Mouse (Mus musculus) limb, embryonic 15.5 days (tissue): Measurements from ENCODE around the gene Tmbim4. TPM values are rescaled to one million over a fixed set of nuclear protein-coding genes. Genes with fewer than 3 reads are reported as not detected.

ENCODE experiments used
- ATAC-seq: fragments of 200-750 bp; cut with Nextera tagmentation; 2 replicates; pipeline ENCODE4 v1.8.0; 2017; ENCODE audit warnings: low read depth, moderate TSS enrichment; ENCODE audit not compliant: insufficient number of reproducible peaks, low FRiP score, low TSS enrichment
- H3K27ac ChIP-seq: fragments of 300-500 bp; sonication (generic); 2 replicates; pipeline ENCODE4 v1.5.1; 2015; ENCODE audit warnings: moderate library complexity, mild to moderate bottlenecking, inconsistent platforms
- H3K27me3 ChIP-seq: fragments of 300-500 bp; sonication (generic); 2 replicates; pipeline ENCODE4 v1.6.1; 2015; ENCODE audit warnings: inconsistent platforms
- H3K36me3 ChIP-seq: fragments of 300-500 bp; sonication (generic); 2 replicates; pipeline ENCODE4 v1.6.1; 2015; ENCODE audit warnings: inconsistent platforms
- H3K4me1 ChIP-seq: fragments of 300-500 bp; sonication (generic); 2 replicates; pipeline ENCODE4 v1.6.1; 2015; ENCODE audit warnings: inconsistent platforms
- H3K4me2 ChIP-seq: fragments of 300-500 bp; sonication (generic); 2 replicates; pipeline ENCODE4 v1.6.1; 2015; ENCODE audit warnings: mild to moderate bottlenecking, inconsistent platforms
- H3K4me3 ChIP-seq: fragments of 300-500 bp; sonication (generic); 2 replicates; pipeline ENCODE4 v1.5.1; 2015; ENCODE audit warnings: mild to moderate bottlenecking, inconsistent platforms
- H3K9ac ChIP-seq: fragments of 300-500 bp; sonication (generic); 2 replicates; pipeline ENCODE4 v1.6.1; 2015; ENCODE audit warnings: inconsistent platforms
- H3K9me3 ChIP-seq: fragments of 300-500 bp; sonication (generic); 2 replicates; pipeline ENCODE4 v1.6.1; 2016; ENCODE audit warnings: inconsistent platforms
- WGBS: fragments of 180-500 bp; shearing (Covaris S2); methylation state at CpG from one replicate; pipeline ENCODE4 v1.1.7; 2015; 5-methylcytosine and 5-hydroxymethylcytosine counted together
- polyA plus RNA-seq: library from polyadenylated mRNA; unstranded; fragments of >200 nt; fragmentation: Nextera tagmentation; extraction: Ambion mirVana; gene quantifications from 2 replicates; pipeline ENCODE4 v1.2.1, GENCODE M21; 2015

Gene Tmbim4
- polyA plus RNA-seq, 1 experiment from 2014 or later = 102 TPM

DNA sequence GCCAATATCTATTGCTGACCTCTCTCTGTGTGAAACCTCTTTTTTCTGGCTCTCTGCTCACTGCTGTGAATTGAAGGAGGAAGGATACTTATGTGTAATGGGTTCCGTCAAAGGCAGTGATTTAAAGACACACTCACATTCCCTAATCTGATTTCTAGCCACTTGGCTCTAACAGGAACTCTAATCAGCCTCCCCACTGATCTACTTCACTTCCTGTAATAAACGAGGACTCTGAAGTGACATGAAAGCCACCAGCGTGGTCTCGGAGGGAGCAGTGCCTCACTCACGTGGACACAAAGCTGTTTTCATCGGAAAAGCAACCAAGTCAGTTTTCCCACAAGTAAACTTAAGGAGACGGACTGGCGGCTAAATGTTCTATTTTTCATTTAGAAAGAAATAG, 51.4 kb downstream of the Tmbim4 start:
- Histone ChIP-seq H3K4me3 (no peak overlapping the region), H3K4me1 (peaks cover 13% of the 10 kb centered on the region), H3K36me3 (no peaks in the 10 kb centered on the region), H3K9ac (no peak overlapping the region), H3K27me3 (peaks cover 5% of the 10 kb centered on the region; the same call in 1 of the 2 replicates), H3K4me2 (no peak overlapping the region), H3K27ac (no peak overlapping the region), H3K9me3 (no peaks in the 10 kb centered on the region)
- no peak for ATAC-seq
- 28% methylated on average over 8 of the region's 8 CpGs for WGBS

DNA sequence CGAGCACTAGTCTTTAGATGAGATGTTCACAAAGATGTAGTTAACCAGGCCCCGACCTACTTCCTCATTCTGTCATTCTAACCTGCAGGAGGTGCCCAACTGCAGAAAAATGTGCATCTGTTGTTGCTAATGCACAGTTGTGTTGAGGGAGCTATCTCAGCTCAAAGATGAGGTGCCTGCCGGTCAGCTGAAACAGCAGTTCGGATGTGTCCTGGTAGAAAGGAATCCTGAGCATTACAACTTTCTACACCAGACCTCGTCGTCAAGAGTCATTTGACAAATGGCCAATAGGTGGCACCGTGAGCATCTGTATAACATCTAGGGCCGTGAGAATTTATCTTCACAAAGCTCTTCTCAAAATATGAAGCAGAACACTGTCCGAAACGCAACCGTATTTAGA, 55.8 kb downstream of the Tmbim4 start:
- 21% methylated on average over 11 of the region's 11 CpGs for WGBS
- Histone ChIP-seq H3K36me3 (no peaks in the 10 kb centered on the region), H3K27me3 (peaks cover 5% of the 10 kb centered on the region; the same call in 1 of the 2 replicates), H3K4me1 (peaks cover 9% of the 10 kb centered on the region), H3K4me3 (no peak overlapping the region), H3K27ac (no peak overlapping the region), H3K4me2 (no peak overlapping the region), H3K9me3 (no peaks in the 10 kb centered on the region), H3K9ac (no peak overlapping the region)
- no peak for ATAC-seq

DNA sequence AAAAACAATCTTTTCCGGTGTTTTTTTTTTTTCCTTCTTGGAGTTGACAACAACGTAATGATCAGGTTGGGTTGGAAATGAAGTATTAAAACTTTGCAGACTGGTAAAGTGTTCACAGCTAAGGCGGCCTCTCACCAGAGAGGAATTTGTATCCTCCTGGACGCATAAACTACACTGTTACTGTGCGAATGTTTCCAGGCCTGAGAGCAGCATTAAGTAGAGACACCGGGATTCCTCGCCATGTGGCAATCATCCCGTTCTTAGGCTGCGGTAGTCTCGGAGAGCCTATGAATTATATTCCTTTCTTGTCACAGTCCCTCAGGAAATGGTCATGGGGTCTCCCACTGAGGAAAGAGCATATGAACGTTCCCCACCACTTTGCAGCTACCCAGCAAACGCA, 66.4 kb downstream of the Tmbim4 start:
- Histone ChIP-seq H3K4me1 (peaks cover 16% of the 10 kb centered on the region), H3K9me3 (no peaks in the 10 kb centered on the region), H3K4me2 (no peak overlapping the region), H3K27me3 (no peaks in the 10 kb centered on the region), H3K4me3 (no peak overlapping the region), H3K27ac (0 out of 2 replicates have a peak overlapping the region, but pooled peaks have one; percentile 27), H3K36me3 (no peaks in the 10 kb centered on the region), H3K9ac (no peak overlapping the region)
- no peak for ATAC-seq
- WGBS = 38% methylated on average over 12 of the region's 12 CpGs

DNA sequence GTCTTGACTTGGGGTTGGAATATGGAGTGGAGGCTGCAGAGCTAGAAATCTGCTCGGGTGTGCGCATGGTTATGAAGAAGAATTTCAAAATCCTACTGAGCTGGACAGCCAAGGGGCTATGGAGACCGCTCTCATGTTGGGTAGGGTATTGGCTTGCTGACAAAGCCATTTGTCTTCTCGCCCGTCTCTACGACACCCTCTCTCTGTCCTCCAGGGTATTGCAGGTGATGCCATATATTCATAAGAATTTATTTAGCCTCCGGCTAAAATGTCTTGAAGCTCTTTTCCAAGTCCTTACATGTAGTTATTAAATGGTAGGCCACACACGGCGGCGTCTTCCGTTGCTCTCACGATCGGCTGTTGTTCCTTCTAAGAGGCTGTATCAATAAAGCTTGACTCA, 68.6 kb downstream of the Tmbim4 start:
- H3K27me3 ChIP-seq = no peaks in the 10 kb centered on the region
- peaks cover 34% of the 10 kb centered on the region for H3K4me1 ChIP-seq
- ATAC-seq = no peak
- 89% methylated on average over 13 of the region's 13 CpGs for WGBS
- no peak overlapping the region for H3K27ac ChIP-seq
- H3K9ac ChIP-seq = no peak overlapping the region
- H3K4me2 ChIP-seq = no peak overlapping the region
- H3K4me3 ChIP-seq = no peak overlapping the region
- no peaks in the 10 kb centered on the region for H3K9me3 ChIP-seq
- H3K36me3 ChIP-seq = no peaks in the 10 kb centered on the region

DNA sequence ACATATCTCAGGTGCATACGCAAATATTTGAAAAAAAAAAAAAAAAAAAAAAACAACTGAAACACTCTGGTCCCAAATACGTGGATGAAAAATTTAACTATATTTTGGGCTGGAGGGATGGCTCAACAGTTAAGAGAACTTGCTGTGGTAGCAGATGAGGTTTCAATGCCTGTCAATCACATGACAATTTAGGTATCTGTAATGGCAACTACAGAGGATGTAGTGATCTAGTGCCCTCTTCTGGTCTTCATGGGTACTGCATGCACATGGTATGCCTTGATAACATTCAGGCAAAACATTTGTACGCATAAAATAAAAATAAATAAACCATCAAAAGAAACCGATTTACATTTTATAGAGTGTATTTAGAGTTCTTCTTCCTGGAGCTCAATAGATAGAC, 69.4 kb downstream of the Tmbim4 start:
- ATAC-seq = no peak
- Histone ChIP-seq H3K36me3 (no peaks in the 10 kb centered on the region), H3K27ac (no peak overlapping the region)

DNA sequence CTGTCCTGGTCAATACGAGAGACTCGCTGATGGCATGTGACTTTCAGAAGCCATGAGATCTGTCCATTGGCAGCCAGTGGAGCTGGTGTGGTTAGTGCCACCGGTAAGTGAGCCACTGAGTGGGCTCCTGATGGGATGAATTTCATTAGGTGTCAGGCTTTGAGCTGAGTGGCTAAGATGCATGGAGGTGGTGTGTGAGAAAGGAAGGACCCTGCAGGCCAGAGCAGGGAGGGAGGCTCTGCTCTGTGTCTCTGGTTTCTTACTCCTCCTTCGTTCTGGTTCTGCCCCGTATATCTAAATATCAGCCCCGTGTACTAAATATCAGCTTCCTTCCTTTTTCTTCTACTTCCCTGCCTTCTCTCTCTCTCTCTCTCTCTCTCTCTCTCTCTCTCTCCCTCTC, 69.9 kb downstream of the Tmbim4 start:
- H3K9me3 ChIP-seq = no peaks in the 10 kb centered on the region
- H3K9ac ChIP-seq = no peak overlapping the region
- H3K27me3 ChIP-seq = no peaks in the 10 kb centered on the region
- no peak for ATAC-seq
- no peaks in the 10 kb centered on the region for H3K36me3 ChIP-seq
- peaks cover 34% of the 10 kb centered on the region for H3K4me1 ChIP-seq
- 47% methylated on average over 6 of the region's 6 CpGs for WGBS
- H3K27ac ChIP-seq = no peak overlapping the region
- H3K4me3 ChIP-seq = no peak overlapping the region
- H3K4me2 ChIP-seq = no peak overlapping the region

More for the DNA sequence above, 69.4 kb downstream of the Tmbim4 start:
- Histone ChIP-seq H3K27me3 (no peaks in the 10 kb centered on the region), H3K9ac (no peak overlapping the region), H3K4me1 (peaks cover 34% of the 10 kb centered on the region), H3K4me3 (no peak overlapping the region), H3K4me2 (no peak overlapping the region), H3K9me3 (no peaks in the 10 kb centered on the region)
- WGBS = 69% methylated on average over 4 of the region's 4 CpGs

DNA sequence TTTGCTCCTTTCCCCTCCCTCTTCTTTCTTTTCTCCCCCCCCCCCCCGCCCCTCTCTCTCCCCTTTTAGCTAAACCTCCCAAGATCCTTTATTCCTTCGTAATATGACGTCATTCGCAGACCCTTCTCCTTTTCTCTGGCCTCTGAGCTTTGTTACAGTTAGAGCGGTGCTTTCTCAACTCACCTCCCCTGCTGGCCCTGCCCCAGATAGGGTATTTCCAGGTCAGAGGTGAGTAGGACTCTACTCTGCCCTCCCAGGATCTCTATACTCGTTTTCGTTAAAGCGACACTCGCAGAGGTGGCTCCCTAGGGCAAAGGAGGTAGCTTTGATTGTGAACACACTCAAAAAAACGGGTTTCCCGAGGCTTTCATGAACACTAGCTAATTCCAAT, 70.5 kb downstream of the Tmbim4 start:
- peak overlapping the region; percentile 48 for H3K4me2 ChIP-seq
- WGBS = 13% methylated on average over 10 of the region's 11 CpGs
- no peaks in the 10 kb centered on the region for H3K9me3 ChIP-seq
- peak overlapping the region; percentile 82 for H3K27ac ChIP-seq
- no peak for ATAC-seq
- peak overlapping the region; percentile 19 for H3K4me3 ChIP-seq
- H3K9ac ChIP-seq = no peak overlapping the region
- H3K36me3 ChIP-seq = no peaks in the 10 kb centered on the region
- peaks cover 37% of the 10 kb centered on the region for H3K4me1 ChIP-seq
- 0 out of 2 replicates have a peak, but pooled peaks cover 3% of the 10 kb centered on the region for H3K27me3 ChIP-seq

DNA sequence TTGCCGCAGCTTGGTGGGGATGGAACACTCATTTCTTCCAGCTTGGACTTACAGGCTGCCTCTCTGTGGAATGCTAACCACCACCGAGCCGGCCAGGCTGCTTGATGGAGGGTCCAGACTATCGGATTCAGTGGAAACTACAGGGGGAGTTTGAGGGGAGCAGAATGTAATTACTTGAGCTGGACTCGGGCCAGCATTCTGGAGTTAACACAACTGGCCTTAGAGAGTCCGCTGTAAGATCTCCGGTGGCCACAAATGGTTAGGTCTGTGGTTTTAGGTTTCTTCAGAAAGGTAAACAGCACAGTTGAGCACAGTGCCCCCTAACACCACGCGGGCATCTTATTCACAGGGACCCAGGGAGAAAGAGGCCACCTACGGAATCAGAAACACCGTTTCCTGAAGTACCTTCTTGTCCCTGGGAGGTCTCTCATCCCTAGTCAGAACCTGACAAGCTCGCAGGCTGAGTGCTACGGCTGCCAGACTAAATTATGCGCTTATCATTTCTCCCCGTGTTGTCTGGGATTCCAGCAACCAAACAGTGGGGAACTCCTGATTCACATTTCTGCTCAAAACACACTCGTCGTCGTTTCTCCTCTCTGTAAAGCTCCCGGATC, 71.0 kb downstream of the Tmbim4 start:
- peak; percentile 85 for ATAC-seq
- Histone ChIP-seq H3K27me3 (0 out of 2 replicates have a peak, but pooled peaks cover 3% of the 10 kb centered on the region), H3K9me3 (no peaks in the 10 kb centered on the region), H3K27ac (peak overlapping the region; percentile 82), H3K9ac (no peak overlapping the region), H3K4me1 (peaks cover 38% of the 10 kb centered on the region), H3K36me3 (no peaks in the 10 kb centered on the region), H3K4me2 (peak overlapping the region; percentile 48), H3K4me3 (peak overlapping the region; percentile 19)
- WGBS = 7% methylated on average over 19 of the region's 19 CpGs

DNA sequence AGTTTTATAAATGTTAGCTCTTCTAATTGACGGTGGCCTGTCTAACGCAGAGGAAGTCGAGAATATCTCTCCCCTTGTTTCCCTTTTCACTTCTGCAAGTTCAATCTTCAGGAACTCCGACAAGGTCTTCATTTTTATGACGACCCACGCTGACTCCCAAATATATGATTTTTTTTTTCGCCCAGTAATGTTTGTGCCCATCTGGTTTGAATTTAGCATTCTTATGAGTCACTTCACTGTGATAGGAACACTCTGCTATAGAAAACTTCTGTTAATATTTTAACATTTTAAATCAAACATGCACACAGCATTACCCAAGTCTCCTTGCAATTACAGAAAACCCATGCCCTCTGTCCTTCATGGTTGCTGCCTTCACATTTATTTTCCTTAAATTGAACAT, 71.9 kb downstream of the Tmbim4 start:
- Histone ChIP-seq H3K9me3 (no peaks in the 10 kb centered on the region), H3K27ac (peak overlapping the region; percentile 82), H3K4me3 (no peak overlapping the region), H3K27me3 (0 out of 2 replicates have a peak, but pooled peaks cover 3% of the 10 kb centered on the region), H3K36me3 (no peaks in the 10 kb centered on the region), H3K4me1 (peaks cover 36% of the 10 kb centered on the region), H3K9ac (no peak overlapping the region), H3K4me2 (no peak overlapping the region)
- 31% methylated on average over 7 of the region's 7 CpGs for WGBS
- ATAC-seq = no peak

Other genes starting within 250 kb of the Tmbim4 start
- 7.7 and 7.9 TPM in 2 replicates for gene Helb, start 88.6 kb upstream of the Tmbim4 start, polyA plus RNA-seq
- 2.4 TPM in 2 replicates for gene Irak3, start 540 bp downstream of the Tmbim4 start, polyA plus RNA-seq
- 49.2 and 51.3 TPM in 2 replicates for gene Llph, start 25.5 kb downstream of the Tmbim4 start, polyA plus RNA-seq